Mouse (Mus musculus) Muller cell, postnatal 12 days (primary cell): ENCODE data around the gene Nova1.

Experiments used
- DNase-seq: peaks from one replicate; pipeline ENCODE4 v3.0.0-alpha.2; 2015; ENCODE audit errors: inconsistent ontology term

Gene Nova1

GRCm38 (mm10) chr12:46676341-46676740 lies 142.4 kb downstream of the Nova1 start:
- no peak for DNase-seq

- DNase-seq = no peak
Measured at GRCm38 (mm10) chr12:46666706-46667105, 152.0 kb downstream of the Nova1 start.

DNA sequence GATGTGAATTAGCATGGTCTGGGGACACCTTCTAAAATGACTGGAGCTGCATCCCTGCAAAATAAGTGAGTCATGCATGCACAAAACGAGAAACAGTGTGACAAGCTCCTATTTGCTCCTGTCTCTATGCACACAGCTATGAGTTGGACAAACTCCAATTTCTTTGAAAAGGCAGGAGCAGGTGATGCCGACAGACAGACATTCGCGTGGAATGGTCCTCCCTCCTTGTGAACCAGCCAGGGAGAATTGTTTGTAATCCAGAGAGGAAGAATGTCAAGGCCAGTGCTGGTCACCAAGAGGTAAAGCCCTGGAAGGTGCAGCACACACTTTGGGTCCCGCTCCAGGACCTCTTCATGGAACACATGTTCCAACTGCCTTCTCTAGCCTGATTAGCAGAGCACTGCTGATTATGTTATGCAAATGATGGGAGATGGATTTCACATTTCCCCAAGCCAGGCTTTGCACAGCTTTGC lies 172.6 kb downstream of the Nova1 start:
- DNase-seq = no peak

DNA sequence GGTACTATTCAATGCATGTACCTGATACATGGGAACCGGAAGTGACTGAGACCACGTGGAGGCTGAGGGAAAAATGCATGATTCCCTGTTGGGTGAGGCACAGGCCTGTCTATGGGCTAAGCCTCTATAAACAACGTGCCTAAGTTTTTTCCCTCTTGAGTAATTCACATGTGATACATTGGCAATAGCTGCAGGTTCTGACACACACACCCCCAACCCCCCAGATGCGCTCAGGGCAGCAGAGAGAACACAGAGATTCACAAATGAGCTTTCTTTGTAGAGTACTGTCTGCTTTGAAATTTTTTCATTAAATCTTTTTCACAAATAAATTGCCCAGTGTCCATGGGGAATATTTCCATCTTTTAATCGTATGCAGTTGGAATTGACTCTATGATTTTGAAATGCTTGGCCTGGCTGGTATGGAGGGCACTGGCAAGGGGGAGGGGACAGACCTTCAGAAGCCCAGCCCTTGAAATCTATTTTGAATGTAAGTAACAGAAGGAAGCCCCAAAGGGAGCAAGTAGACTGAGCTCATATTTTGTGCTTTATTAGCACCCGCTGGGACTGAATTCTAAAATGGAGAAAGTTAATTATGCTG lies 173.3 kb downstream of the Nova1 start:
- no peak for DNase-seq
